Mouse (Mus musculus): ENCODE measurements around the gene Arhgap29.

The Arhgap29 gene

DNA sequence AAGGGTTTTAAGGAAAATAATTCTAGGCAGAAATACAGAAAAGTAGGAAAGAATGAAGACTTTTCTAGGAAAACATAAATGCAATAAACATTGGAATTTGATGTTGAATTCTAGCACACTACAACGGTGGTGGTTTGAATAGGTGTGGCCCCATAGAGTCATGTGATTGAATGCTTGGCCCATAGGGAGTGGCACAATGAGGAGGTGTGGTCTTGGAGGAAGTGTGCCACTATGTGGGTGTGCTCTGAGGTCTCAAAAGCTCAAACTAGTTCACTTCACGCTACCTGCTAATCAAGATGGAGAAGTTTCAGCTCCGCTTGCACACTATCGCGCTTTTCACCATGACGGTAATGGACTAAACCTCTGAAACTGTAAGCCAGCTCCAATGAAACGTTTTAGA lies 66.1 kb downstream of the Arhgap29 start:
- DNase-seq, result no peak

DNA sequence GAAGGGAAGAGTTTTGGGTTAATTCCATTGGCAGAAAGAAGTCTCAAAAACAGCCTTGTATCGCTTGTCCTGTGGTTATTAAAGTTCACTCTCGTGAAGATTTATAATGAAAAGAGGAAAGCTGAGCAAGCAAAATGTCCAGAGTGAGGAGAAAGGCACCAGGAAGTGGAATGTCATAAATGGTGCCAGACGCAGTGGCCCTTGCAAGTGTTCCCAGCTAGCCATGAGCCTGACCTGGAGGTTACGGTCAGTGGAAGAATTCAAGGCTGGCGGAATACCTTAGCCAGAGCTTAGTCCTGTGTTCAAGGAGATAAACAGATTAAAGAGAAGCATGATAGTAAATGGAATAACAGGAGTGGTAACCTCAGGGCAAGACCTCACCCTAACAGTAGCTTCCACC lies 66.8 kb downstream of the Arhgap29 start:
- DNase-seq, result no peak

DNA sequence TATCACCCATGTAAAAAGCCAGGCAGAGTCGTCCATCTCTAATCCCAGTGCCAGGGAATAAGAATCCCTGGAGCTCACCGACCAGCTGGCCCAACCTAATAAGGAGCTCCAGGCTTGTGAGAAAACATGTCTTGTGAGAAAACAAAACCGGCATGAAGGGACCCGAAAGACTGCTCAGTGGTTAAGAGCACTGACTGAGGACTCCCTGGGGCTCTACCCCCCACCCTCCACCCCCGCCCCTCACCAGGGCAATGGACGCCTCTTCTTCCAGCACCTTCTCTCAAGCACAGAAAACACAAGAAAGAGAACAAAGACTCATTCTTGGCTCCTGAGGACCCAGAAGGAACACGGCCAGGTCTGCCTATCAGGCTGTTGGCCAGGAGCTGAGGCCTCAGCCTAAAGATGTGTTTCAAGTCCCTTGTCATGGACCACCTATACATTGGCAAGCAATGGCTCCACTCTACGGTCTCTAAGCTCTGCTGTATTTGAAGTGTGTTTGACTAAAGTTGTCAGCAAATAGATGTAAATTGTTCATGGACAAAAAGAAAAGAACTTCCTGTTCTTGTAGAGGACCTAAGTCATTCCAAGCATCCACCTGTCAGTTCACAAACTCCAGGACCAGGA lies 68.8 kb downstream of the Arhgap29 start:
- no peak for DNase-seq

DNA sequence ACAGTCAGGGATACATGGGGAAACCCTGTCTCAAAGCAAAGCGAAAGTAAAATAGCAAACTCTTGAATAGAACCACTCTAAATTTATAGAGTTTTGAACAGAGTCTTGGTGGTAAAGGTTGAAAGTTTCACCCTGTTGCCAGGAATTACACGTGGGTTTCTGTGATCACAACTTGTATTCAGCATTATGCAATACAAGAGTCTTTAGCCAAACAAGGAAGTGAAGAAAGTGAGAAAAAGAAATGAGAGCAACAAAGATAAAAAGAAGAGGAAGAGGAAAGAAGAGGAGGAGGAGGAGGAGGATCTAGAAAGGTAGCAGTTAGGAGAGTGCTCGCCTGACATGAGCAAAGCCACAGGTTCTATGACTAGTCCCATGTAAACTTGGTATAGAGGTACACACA lies 70.0 kb downstream of the Arhgap29 start:
- no peak for DNase-seq

DNA sequence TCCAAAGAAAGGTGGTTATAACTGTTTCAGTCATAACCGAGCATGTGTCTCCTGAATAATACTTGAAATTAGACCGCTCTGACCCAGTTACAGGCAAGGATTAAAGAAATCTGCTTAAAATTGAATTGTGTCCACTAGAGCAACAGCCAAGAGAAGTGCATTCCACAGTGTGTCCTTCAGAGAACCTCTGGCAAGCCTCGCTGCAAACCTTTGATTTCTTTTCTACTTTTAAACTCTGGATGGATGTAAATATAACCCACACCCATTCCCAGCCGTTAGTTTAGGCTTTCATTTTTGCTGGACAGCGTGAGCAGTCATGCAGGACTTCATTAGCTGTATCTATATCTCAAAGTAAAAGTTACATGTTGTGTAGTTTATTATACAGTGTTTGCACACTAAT lies 74.3 kb downstream of the Arhgap29 start:
- no peak for DNase-seq

DNA sequence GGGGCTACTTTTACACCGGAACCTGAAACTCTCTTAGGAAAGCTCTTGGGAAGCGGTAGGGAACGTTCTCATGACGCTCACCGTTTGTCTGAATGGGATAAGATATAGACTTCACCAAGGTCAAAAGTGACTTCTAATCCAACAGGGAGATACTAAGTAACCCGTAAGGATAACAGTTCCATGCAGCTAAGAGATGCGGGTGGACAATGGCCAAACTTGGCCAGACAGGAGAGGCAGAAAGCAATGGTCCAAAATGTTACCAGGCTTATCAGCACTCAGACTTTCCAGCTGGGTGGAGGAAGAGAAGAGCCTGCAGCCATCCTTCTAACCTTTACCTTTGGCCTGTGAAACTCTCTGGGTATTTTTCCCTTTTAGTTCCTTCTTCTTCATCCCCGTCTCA lies 75.4 kb downstream of the Arhgap29 start:
- DNase-seq, result no peak

DNA sequence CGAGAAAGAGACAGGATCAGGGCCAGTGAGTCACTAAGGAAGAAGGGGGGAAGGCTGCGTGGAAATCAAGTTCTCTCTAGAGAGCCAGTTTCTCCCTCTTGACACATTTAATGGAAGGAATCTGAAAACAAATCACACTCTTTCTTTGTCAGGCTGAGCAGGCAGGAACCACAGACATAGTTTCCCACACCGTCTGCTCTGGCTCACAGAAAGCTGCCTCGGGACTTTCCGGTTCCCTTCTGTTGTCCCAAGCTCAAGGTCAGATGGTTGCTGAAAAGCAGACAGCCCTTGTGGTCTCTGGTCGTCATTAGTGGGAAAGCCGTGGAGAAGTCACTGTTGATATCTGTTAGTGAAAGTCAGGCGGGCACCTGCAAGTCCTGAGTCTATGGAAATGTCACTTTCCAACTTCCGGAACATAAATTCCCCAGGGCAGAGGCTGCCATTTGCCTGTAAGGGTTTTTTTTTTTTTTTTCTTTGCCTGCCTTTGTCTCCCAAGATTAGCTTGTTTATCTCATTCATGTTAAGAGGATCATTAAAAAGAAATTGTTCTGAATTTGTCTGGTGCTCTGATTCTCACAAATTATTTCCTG lies 81.0 kb downstream of the Arhgap29 start:
- no peak for DNase-seq

DNA sequence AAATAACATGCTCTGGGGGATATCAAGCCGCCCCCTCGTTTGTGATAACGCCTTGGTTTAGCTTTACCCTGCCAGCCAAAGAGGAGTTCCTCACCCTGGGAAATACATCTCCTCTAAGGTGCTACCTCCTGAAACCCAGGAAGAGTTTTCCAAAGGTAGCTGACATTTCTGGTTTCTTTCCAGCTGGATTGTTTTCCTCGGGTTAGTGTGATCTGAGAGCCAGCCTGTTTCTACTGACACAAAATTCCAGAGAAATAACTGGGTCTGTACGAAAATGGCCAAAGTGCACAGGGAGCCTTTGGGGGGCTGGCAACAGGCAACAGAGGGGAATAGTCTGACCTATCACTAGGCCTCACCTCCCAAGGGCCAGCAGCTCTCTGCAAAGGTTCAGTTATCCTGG lies 81.9 kb downstream of the Arhgap29 start:
- no peak for DNase-seq

DNA sequence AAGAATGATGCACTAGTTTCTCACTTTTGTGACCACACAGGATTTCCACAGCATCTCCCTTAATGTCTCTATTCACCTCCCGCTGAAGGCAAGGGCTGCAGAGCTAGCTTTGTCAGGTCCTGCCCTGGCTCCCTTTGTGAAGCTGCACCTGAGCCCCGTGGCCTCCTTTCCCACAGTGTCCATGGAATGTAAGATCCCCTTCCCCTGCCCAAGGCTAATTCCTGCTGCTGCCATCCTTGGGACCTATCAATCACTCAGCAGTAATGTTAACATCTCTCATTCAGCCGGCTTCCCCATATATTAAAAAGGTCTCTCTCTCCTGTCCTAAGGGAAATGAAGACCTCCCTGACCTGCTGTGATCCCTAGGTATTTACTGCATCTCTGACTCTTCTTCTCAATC lies 82.8 kb downstream of the Arhgap29 start:
- DNase-seq, result no peak

DNA sequence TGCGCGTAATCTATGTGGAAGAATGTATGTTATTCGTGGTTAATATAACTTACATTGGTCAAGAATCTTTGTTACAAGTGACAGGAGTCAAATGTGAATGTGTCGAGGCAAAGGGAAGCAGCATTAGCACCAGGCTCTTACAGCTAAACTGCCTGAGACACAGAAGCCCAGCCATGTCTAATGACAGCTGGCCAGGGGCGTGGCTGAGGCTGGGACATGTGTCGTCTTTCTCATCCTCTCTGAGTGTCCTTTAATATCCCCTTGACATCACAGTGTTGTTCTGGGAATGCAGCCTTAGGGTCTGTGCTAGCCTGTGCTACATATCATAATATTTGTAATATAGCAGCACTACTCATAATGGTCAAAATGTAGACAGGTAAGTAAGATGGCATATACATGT lies 88.2 kb downstream of the Arhgap29 start:
- no peak for DNase-seq

DNA sequence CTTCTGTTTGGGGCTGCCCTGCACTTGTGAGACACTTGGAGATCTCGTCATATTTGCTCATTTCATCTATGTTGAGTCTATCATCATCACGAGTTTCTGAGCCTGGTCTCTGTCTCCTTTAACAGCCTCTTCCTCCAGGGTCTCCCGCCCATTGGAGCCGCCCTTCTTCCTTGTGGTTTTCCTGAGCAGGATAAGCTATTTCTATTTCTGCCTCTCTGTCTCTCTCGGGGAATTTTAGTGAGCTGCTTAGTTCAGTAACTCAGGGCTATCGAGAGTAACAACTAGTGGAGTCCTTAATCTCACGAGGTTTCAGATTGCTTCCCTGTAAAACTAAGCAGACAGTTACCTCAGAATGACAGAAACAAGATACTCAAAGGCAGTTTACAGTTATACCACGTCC lies 90.8 kb downstream of the Arhgap29 start:
- no peak for DNase-seq

DNA sequence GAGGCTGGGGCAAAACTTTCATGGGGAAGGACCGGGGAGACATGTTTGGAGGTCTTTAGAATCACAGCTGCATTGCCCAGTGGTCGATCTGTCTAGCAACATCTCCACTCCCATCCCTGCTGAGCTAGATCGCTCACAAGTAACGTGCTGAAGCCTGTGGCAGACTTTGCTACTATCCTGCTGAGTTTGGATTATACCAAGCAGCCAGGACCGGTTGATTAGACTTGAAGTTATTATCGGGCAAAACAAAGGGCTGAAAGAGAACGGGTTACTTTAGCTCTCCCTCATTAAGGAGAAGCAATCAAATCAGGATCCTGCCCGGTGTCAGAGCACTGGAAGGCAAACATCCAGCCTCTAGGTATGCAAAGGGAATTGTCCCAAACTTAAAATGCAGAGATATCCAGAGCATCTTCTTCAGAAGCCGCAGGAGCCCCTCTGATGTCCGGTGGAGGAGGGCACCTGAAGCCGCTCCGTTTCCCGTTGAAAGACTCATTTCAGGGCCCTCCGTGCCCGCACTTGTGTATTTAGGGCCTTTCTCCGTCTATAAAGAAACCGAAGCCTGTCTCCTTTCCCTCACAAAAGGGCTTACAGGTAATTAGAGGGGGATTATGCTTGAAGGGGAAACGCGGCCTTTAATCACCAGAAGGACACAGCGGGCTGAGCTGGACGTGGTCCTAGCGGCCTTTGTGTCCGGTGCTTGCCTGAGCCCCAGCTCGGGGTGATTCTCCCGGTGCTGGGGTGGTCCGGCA lies 91.6 kb downstream of the Arhgap29 start, which contains the start of gene Abca4:
TSS of gene Abca4 (plus strand) at position 645 of the 749 bp plus-strand sequence.
- DNase-seq, result no peak

DNA sequence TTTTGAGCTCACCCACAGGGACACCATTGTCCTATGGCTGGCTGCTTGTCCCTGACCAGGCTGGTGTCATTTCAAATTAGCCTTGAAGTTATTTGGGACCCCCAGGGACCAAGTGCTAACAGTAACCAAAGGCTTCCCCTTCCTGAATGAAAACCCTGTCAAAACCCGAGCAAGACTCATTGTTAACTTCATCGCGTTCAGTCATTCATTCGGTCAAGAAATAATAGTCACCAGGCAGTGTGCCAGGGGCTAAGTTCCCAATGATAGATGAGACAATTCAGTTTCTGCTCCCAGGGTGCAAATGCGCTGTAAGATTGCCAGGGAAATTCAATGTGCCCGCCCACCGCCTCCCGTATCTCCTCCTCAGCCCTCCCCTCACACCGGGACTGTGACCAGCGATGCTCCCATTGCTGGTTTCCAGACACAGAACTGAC lies 93.9 kb downstream of the Arhgap29 start:
- DNase-seq, result peak; percentile 22 to 31

DNA sequence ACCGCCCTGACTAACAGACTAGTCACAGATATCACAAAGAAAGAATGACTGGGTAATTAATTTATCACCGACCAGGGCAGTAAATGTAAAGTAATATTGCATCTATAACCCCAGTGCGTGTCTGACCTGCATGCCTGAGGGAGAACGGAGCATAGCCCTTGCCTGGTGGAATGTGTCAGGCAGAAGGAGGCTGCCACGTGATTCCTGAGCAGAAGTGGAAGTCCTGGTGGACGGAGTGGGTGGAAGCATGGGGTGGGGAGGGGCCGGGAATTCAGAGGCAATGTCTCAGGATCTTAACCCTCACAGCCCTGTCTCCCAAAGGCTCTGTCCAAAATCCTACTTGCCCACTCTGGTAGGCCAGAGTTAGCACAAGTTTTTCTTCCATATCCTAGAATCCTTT lies 95.1 kb downstream of the Arhgap29 start:
- peak; percentile 51 to 65 for DNase-seq

DNA sequence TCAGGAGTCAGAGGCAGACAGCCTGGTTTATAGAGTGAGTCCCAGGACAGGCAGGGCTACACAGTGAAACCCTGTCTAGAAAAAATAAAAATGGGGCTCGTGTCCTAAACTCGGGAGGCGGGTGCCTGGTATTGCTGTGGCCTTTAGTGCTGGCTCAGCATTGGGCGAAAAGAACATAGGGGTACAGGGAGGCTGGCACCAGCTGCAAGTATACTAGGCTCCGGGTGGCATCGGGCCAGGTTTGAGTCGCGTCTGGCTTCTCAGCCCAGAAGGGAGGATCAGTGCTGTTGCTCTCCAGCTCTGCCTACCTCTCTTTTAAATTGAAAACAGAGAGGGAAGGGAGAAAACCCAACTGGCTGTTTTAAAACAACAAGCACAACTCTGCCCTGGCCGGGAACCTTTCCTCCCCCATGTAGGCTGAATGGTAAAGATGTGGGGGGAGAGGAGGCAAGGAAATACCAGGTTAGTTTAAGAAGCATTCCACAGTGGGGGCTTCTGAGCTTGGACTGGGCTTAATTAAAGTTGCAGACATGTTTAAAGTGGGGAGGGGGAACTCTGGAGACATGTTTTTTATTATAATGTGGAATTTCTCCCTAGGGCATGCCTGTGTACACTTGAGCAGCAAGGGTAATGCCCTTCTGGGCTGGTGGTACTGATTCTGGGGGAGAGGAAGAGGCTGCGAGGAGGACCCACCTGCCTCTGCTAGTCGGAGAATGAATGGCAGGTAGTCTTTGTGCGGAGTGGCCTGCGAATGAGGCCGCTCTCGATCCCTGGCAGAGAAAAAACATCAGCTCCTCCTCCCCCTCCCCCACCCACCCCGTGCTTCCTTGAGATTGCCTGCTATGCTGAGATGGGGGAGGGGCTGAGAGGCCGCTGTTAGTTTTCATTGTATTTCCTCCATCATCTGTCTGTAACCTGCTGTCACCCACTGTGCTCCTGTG lies 95.8 kb downstream of the Arhgap29 start:
- DNase-seq, result peak; percentile 57 to 59

DNA sequence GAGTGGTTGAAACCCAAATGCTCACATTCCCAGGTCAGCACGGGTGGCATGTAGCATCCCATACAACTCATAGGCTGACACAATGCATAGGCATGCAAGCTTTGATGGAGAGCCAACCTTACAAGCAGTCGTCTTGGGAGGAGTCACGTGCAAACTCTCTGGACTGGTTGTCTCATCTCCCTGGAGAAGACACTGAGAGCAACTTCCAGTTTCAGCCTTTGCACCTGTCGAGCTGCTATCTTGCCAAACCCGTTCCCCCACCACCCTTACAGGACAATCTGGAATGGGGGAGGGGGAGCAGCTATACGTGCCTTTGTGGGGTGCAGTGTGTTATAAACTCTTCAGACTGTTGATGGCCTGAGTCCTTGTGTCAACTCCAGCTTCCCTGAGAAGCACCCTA lies 96.8 kb downstream of the Arhgap29 start:
- DNase-seq, result no peak

DNA sequence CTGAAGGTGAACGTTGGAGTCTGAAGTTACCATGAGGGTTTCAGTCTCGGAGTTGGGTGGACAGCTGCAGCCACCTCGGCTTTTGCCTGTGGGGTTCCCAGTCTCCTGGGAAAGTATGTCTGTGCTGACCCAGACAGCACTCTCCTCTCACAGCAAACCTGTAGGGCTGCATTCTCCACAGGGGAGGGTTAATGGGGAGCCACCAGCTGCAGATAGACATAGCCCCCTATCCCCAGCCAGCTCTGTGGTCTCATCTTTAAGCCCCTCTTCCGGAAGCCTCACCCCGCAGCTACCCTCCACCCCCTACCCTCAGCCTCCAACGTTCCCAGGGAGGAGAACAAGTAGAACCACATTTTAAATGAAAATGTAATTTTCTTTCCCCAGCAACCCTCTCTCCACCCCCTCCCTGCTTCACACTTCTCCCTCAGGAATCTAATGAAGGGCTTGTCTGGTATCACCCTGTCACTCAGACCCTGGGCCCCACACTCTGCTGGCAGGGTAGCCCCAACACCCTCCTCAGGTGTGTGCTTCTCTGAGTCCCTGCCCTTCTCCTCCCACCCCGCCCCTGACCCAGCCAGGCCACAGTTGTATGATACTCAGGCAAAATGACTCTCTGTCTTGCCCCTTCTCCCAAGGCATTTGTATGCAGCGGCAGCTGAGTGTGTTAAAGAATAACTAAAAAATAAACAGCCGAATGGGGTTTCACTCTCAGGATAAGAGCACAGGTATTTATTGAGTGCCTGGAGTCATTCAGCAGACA lies 106.3 kb downstream of the Arhgap29 start:
- no peak for DNase-seq

DNA sequence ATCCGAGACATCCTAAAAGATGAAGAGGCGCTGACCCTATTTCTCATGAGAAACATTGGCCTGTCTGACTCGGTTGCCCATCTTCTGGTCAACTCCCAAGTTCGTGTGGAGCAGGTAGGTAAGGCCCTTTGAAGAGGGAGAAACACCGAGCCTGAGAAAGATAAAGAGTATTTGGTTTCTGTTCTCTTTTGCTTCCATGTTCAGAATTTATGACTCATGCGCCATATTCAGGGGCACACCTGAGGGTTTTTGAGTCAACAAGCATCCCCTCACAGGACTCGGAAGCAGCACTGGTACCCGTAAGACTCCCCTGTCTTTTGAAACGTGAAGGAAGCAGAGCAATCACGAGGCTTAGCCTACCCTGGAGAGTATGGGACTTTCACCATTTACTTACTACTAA lies 110.2 kb downstream of the Arhgap29 start:
- DNase-seq, result no peak

DNA sequence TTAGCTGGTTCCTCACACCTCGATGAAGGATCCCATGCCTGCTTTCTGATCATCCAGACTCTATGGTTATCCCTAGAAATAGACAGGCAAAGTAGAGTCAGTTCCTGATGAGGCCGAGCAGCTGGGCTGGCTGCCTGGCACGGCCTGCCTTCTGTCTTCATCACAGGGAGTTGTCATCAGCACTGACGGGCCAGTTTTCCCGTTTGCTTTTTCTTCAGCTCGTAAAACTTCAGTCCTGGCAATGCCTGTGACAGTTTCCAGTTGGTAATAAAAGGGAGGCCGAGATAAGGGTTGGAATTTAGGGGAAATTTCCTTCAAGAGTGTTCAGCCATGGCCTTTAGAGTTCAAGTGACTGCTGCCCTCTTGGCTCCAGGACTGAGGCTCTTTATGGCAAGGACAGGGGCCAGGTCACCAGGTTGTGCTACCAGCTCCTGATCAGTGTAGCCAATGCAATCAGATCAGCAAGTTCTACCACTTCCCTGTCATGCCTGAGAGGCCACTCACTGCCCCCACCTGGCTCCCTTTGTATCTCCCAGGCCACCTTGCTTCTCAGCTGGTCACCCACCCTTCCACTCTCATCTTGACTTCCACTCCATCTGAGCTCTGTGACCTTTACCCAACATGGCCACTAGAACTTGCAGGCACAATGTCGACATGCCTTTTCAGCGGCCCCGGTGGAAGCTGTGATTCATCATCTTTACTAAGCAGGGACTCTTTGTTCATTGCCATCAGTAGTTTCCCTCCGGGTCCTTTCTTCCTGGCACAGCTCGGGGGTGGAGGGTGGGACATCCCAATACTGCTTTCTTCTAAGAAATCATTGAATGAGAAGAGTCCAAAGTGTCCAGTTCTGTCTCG lies 112.4 kb downstream of the Arhgap29 start:
- peak; percentile 57 to 64 for DNase-seq

Data from lung, adult 18-20 months (tissue).